Mouse (Mus musculus) hindbrain, embryonic 13.5 days (tissue): ENCODE data around the gene Krtap9-3. TPM values are rescaled to one million over a fixed set of nuclear protein-coding genes. Genes with fewer than 3 reads are reported as not detected.
"Not testable (repeated sequence)": the region's sequence is repeated elsewhere in the genome, so short reads cannot be mapped to it uniquely, and the experiment has no call there.

Experiments used
- ATAC-seq: fragments of 200-750 bp; cut with Nextera tagmentation; 2 replicates; pipeline ENCODE4 v1.8.0; 2017; ENCODE audit warnings: moderate TSS enrichment; ENCODE audit not compliant: low FRiP score
- H3K27ac ChIP-seq: fragments of 300-500 bp; sonication (generic); 2 replicates; pipeline ENCODE4 v1.5.1; 2015; ENCODE audit warnings: inconsistent platforms, mild to moderate bottlenecking, moderate library complexity
- H3K27me3 ChIP-seq: fragments of 300-500 bp; sonication (generic); 2 replicates; pipeline ENCODE4 v1.6.1; 2015; ENCODE audit warnings: mild to moderate bottlenecking, inconsistent platforms
- H3K36me3 ChIP-seq: fragments of 300-500 bp; sonication (generic); 2 replicates; pipeline ENCODE4 v1.6.1; 2015; ENCODE audit warnings: mild to moderate bottlenecking, inconsistent platforms
- H3K4me1 ChIP-seq: fragments of 300-500 bp; sonication (generic); replicated peaks from 2 replicates; pipeline ENCODE4 v1.6.1; 2015; ENCODE audit warnings: inconsistent platforms
- H3K4me2 ChIP-seq: fragments of 300-500 bp; sonication (generic); 2 replicates; pipeline ENCODE4 v1.6.1; 2015; ENCODE audit warnings: inconsistent platforms, mild to moderate bottlenecking, moderate library complexity
- H3K4me3 ChIP-seq: fragments of 300-500 bp; sonication (generic); 2 replicates; pipeline ENCODE4 v1.5.1; 2015; ENCODE audit warnings: mild to moderate bottlenecking, inconsistent platforms
- H3K9ac ChIP-seq: fragments of 300-500 bp; sonication (generic); 2 replicates; pipeline ENCODE4 v1.6.1; 2015; ENCODE audit warnings: mild to moderate bottlenecking, inconsistent platforms
- H3K9me3 ChIP-seq: fragments of 300-500 bp; sonication (generic); 2 replicates; pipeline ENCODE4 v1.6.1; 2016; ENCODE audit warnings: inconsistent platforms
- WGBS: fragments of 180-500 bp; shearing (Covaris S2); methylation state at CpG from one replicate; pipeline ENCODE4 v1.1.7; 2015; 5-methylcytosine and 5-hydroxymethylcytosine counted together
- polyA plus RNA-seq: library from polyadenylated mRNA; unstranded; fragments of >200 nt; fragmentation: Nextera tagmentation; extraction: Ambion mirVana; gene quantifications from 2 replicates; pipeline ENCODE4 v1.2.1, GENCODE M21; 2015

Krtap9-3 gene
- not detected in 2 replicates for polyA plus RNA-seq

GRCm38 (mm10) chr11:99597742-99598141 is at the start of gene Krtap9-3:
Gene Krtap9-3, minus strand, starts transcription at chr11:99598105.
- ATAC-seq, H3K9me3 ChIP-seq, H3K4me1 ChIP-seq: not testable (repeated sequence)

GRCm38 (mm10) chr11:99646444-99646843 is 48.5 kb upstream of the Krtap9-3 start:
- H3K4me1 ChIP-seq = no peaks in the 10 kb centered on the region
- ATAC-seq = no peak
- H3K9ac ChIP-seq = no peak overlapping the region
- H3K4me3 ChIP-seq = no peak overlapping the region
- H3K9me3 ChIP-seq = no peaks in the 10 kb centered on the region
- no peaks in the 10 kb centered on the region for H3K36me3 ChIP-seq
- no peak overlapping the region for H3K27ac ChIP-seq
- no peaks in the 10 kb centered on the region for H3K27me3 ChIP-seq
- no peak overlapping the region for H3K4me2 ChIP-seq
- WGBS = 88% methylated on average over 15 of the region's 15 CpGs

More at GRCm38 (mm10) chr11:99597742-99598141, at the start of gene Krtap9-3:
- not testable (repeated sequence) for H3K27ac ChIP-seq, H3K4me3 ChIP-seq, H3K9ac ChIP-seq, H3K36me3 ChIP-seq, H3K27me3 ChIP-seq, H3K4me2 ChIP-seq
- 83% methylated on average over 6 of the region's 6 CpGs for WGBS

- no peaks in the 10 kb centered on the region for H3K36me3 ChIP-seq
- ATAC-seq = no peak
- no peaks in the 10 kb centered on the region for H3K4me1 ChIP-seq
- H3K4me2 ChIP-seq = no peak overlapping the region
- H3K9ac ChIP-seq = no peak overlapping the region
- H3K27ac ChIP-seq = no peak overlapping the region
- H3K9me3 ChIP-seq = no peaks in the 10 kb centered on the region
- H3K4me3 ChIP-seq = no peak overlapping the region
- WGBS = 66% methylated on average over 3 of the region's 3 CpGs
- H3K27me3 ChIP-seq = no peaks in the 10 kb centered on the region
Observed at GRCm38 (mm10) chr11:99644351-99644750, 46.4 kb upstream of the Krtap9-3 start.

GRCm38 (mm10) chr11:99643635-99644139 is 45.8 kb upstream of the Krtap9-3 start, which contains the start of gene Krtap4-7:
Gene Krtap4-7, minus strand, starts transcription at chr11:99644089.
- not testable (repeated sequence) for H3K36me3 ChIP-seq, H3K4me3 ChIP-seq, H3K27ac ChIP-seq, H3K9ac ChIP-seq, H3K9me3 ChIP-seq, H3K4me1 ChIP-seq, ATAC-seq, H3K27me3 ChIP-seq, H3K4me2 ChIP-seq
- WGBS = 87% methylated on average over 9 of the region's 9 CpGs

- Histone ChIP-seq H3K36me3 (no peaks in the 10 kb centered on the region), H3K4me3 (no peak overlapping the region), H3K4me2 (no peak overlapping the region), H3K27ac (no peak overlapping the region), H3K27me3 (no peaks in the 10 kb centered on the region), H3K9ac (no peak overlapping the region), H3K9me3 (no peaks in the 10 kb centered on the region), H3K4me1 (no peaks in the 10 kb centered on the region)
- ATAC-seq = no peak
- 63% methylated on average over 1 of the region's 1 CpGs for WGBS
Observed at GRCm38 (mm10) chr11:99640926-99641325, 43.0 kb upstream of the Krtap9-3 start.

GRCm38 (mm10) chr11:99637086-99637485 is 39.2 kb upstream of the Krtap9-3 start:
- H3K36me3 ChIP-seq = no peaks in the 10 kb centered on the region

GRCm38 (mm10) chr11:99634653-99635134 is 36.8 kb upstream of the Krtap9-3 start, which contains the start of gene Krtap4-2:
Gene Krtap4-2, minus strand, starts transcription at chr11:99635084.
- Histone ChIP-seq H3K4me3 (no peak within 1 kb of the TSS), H3K4me2 (no peak within 1 kb of the TSS), H3K4me1 (no peaks in the 10 kb centered on the region), H3K27me3 (no peaks in the 10 kb centered on the region), H3K27ac (no peak within 1 kb of the TSS), H3K9ac (no peak within 1 kb of the TSS), H3K9me3 (no peaks in the 10 kb centered on the region), H3K36me3 (no peaks in the 10 kb centered on the region)
- WGBS = 42% methylated on average over 8 of the region's 8 CpGs
- no peak for ATAC-seq

More at GRCm38 (mm10) chr11:99637086-99637485, 39.2 kb upstream of the Krtap9-3 start:
- H3K9ac ChIP-seq = no peak overlapping the region
- WGBS = 88% methylated on average over 1 of the region's 1 CpGs
- no peaks in the 10 kb centered on the region for H3K4me1 ChIP-seq
- no peak for ATAC-seq
- H3K4me2 ChIP-seq = no peak overlapping the region
- no peak overlapping the region for H3K27ac ChIP-seq
- no peaks in the 10 kb centered on the region for H3K27me3 ChIP-seq
- H3K4me3 ChIP-seq = no peak overlapping the region
- no peaks in the 10 kb centered on the region for H3K9me3 ChIP-seq

GRCm38 (mm10) chr11:99633293-99633692 is 35.4 kb upstream of the Krtap9-3 start:
- Histone ChIP-seq H3K9ac (no peak overlapping the region), H3K27me3 (no peaks in the 10 kb centered on the region), H3K4me2 (no peak overlapping the region), H3K4me1 (no peaks in the 10 kb centered on the region), H3K36me3 (no peaks in the 10 kb centered on the region), H3K9me3 (no peaks in the 10 kb centered on the region), H3K4me3 (no peak overlapping the region), H3K27ac (no peak overlapping the region)
- no peak for ATAC-seq
- WGBS = 77% methylated on average over 2 of the region's 2 CpGs

GRCm38 (mm10) chr11:99630890-99631289 is 33.0 kb upstream of the Krtap9-3 start:
- no peak overlapping the region for H3K27ac ChIP-seq
- H3K4me1 ChIP-seq = no peaks in the 10 kb centered on the region
- no peak overlapping the region for H3K4me2 ChIP-seq
- no peaks in the 10 kb centered on the region for H3K36me3 ChIP-seq
- no peak for ATAC-seq
- H3K4me3 ChIP-seq = no peak overlapping the region
- no peak overlapping the region for H3K9ac ChIP-seq
- H3K27me3 ChIP-seq = no peaks in the 10 kb centered on the region
- WGBS = 84% methylated on average over 3 of the region's 3 CpGs
- no peaks in the 10 kb centered on the region for H3K9me3 ChIP-seq

- Histone ChIP-seq H3K27me3 (no peaks in the 10 kb centered on the region), H3K27ac (no peak within 1 kb of the TSS), H3K4me1 (no peaks in the 10 kb centered on the region), H3K9ac (no peak within 1 kb of the TSS), H3K9me3 (no peaks in the 10 kb centered on the region), H3K4me3 (no peak within 1 kb of the TSS), H3K4me2 (no peak within 1 kb of the TSS), H3K36me3 (no peaks in the 10 kb centered on the region)
- WGBS = 86% methylated on average over 4 of the region's 4 CpGs
- no peak for ATAC-seq
Observed at GRCm38 (mm10) chr11:99628138-99628537, 30.2 kb upstream of the Krtap9-3 start, which contains the start of gene Krtap4-1. Gene Krtap4-1, minus strand, starts transcription at chr11:99628238.

GRCm38 (mm10) chr11:99620335-99620734 is 22.4 kb upstream of the Krtap9-3 start, which contains the start of gene Gm11562:
Gene Gm11562, minus strand, starts transcription at chr11:99620435.
- Histone ChIP-seq H3K4me2 (no peak within 1 kb of the TSS), H3K27ac (no peak within 1 kb of the TSS), H3K36me3 (no peaks in the 10 kb centered on the region), H3K27me3 (no peaks in the 10 kb centered on the region), H3K4me3 (no peak within 1 kb of the TSS), H3K4me1 (no peaks in the 10 kb centered on the region), H3K9me3 (no peaks in the 10 kb centered on the region), H3K9ac (no peak within 1 kb of the TSS)
- WGBS = 96% methylated on average over 2 of the region's 2 CpGs
- ATAC-seq = no peak

- Histone ChIP-seq H3K27me3 (no peaks in the 10 kb centered on the region), H3K36me3 (no peaks in the 10 kb centered on the region), H3K9ac (no peak within 1 kb of the TSS), H3K27ac (no peak within 1 kb of the TSS), H3K4me3 (no peak within 1 kb of the TSS), H3K9me3 (no peaks in the 10 kb centered on the region), H3K4me2 (no peak within 1 kb of the TSS), H3K4me1 (no peaks in the 10 kb centered on the region)
- no peak for ATAC-seq
- WGBS = 66% methylated on average over 3 of the region's 3 CpGs
Observed at GRCm38 (mm10) chr11:99614796-99615363, 17.0 kb upstream of the Krtap9-3 start, which contains the start of gene Krtap2-4. Gene Krtap2-4, minus strand, starts transcription at chr11:99614846.

- H3K9me3 ChIP-seq, H3K27ac ChIP-seq, ATAC-seq, H3K4me2 ChIP-seq, H3K36me3 ChIP-seq, H3K4me3 ChIP-seq, H3K4me1 ChIP-seq, H3K9ac ChIP-seq, H3K27me3 ChIP-seq: not testable (repeated sequence)
- WGBS = 88% methylated on average over 1 of the region's 2 CpGs
Observed at GRCm38 (mm10) chr11:99610089-99610488, 12.2 kb upstream of the Krtap9-3 start, which contains the start of gene Gm11937. Gene Gm11937, minus strand, starts transcription at chr11:99610189.
